Comparison of ENCODE assay signal across 9 mouse cellular contexts in the genomic region with DNA sequence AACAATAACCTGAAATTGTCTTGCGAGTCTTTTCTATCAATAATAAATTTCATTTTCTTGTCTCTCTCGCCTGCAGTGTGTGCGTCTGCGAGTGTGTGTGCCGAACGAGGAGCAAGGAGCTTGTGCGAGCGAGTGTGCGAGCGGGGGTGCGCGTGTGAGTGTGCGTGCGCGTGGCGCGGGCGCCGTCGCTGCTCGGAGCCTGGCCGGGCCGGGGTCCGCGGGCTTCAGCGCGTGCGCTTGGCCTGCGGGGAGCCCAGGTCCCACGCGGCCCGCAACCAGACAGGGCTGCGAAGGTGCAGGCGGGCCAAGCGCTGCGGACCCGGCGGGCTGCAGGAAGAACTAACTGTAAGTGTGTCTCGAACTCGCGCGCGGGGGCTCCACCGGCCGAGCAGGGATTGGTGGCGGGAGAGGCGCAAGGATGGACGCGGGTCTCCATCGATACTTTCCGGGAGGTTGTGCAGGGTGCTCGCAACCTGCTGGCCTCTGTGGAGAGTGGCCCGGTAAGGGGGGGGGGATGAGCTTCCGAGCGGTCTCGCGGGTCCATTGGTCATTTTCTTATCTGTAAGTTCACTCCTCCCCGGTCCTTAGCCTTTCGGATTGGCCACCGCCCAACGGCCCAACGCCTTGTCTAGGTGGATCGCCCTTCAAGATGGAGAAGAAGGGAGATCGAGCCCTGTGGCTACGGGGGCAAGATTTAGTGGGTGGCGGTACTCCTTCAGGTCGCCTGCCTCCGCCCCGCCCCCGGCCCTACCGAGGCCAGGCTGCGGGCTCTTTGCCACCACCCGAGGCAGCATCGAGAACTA. TPM values are rescaled to one million over a fixed set of nuclear protein-coding genes. Genes with fewer than 3 reads are reported as not detected.
DNase-seq lines count a peak whose midpoint lies in the region; ATAC-seq and TF ChIP-seq lines count a peak whose summit lies in the region.
"Had no signal": no experiment of that assay in that cellular context is flagged by ENCODE, and none has a peak within 500 bp of the region (broad histone marks: within the 10 kb centered on the region; RNA-seq: fewer than 3 reads in every experiment).

No protein-coding gene starts in this region.

- peak overlapping the region; percentile 61 for H3K4me2 ChIP-seq in heart, embryonic 15.5 days

- ATAC-seq in heart, embryonic 15.5 days (replicated peaks; ENCODE audit: insufficient number of reproducible peaks, insufficient read depth, low FRiP score, low read depth): no peak

- no peak for DNase-seq in cerebellum, adult 2 months
- no peak for DNase-seq in cerebellum, adult 11-12 months
- peak; percentile 26 for DNase-seq in ES-CJ7 (ENCODE audit: low read depth, low spot score)
- DNase-seq in mesoderm, embryonic 11.5 days (ENCODE audit: low read depth, low spot score): peak; percentile 31
- no peak for DNase-seq in gastrocnemius, postnatal 36 days
- DNase-seq in T-cell, adult 2 months (ENCODE audit: low spot score): no peak
- DNase-seq in cerebellum, adult 11 months: no peak
- DNase-seq: kidney, adult 18-20 months had no signal

- WGBS in cerebellum, adult 2 months: 1% methylated on average over 73 of the region's 74 CpGs
- WGBS in heart, embryonic 15.5 days: under 1% methylated on average over 72 of the region's 74 CpGs

- H3K9ac ChIP-seq in heart, embryonic 15.5 days: no peak overlapping the region

- intact Hi-C loops in gastrocnemius, postnatal 36 days (cut with DNase I): loop anchor here (1.0 kb wide), 1 partner anchor 11 kb away; no protein-coding TSS in a partner anchor

- peak overlapping the region; percentile 34 for H3K4me3 ChIP-seq in cerebellum, adult 2 months (replicated peaks; ENCODE audit: insufficient read depth, low read depth, low read length)
- peak overlapping the region; percentile 43 for H3K4me3 ChIP-seq in heart, embryonic 15.5 days

- H3K9me3 ChIP-seq in heart, embryonic 15.5 days (replicated peaks): no peaks in the 10 kb centered on the region

- no peak overlapping the region for H3K27ac ChIP-seq in cerebellum, adult 2 months (ENCODE audit: insufficient read depth, low read length)
- H3K27ac ChIP-seq in heart, embryonic 15.5 days: no peak overlapping the region

- TF ChIP-seq CTCF in cerebellum, adult 2 months (IDR thresholded peaks at IDR 0.05; ENCODE audit: borderline replicate concordance, insufficient read depth, low read depth, low read length): no peak

- no peaks in the 10 kb centered on the region for H3K36me3 ChIP-seq in heart, embryonic 15.5 days

- peaks cover 12% of the 10 kb centered on the region; the same call in 1 of the 2 replicates for H3K27me3 ChIP-seq in cerebellum, adult 2 months (ENCODE audit: control insufficient read depth, insufficient read depth, low read length)
- H3K27me3 ChIP-seq in heart, embryonic 15.5 days: peaks cover 97% of the 10 kb centered on the region

- H3K4me1 ChIP-seq in cerebellum, adult 2 months (ENCODE audit: control insufficient read depth, insufficient read depth, low read length): peaks cover 8% of the 10 kb centered on the region
- H3K4me1 ChIP-seq in heart, embryonic 15.5 days (replicated peaks): peaks cover 26% of the 10 kb centered on the region

- TF ChIP-seq POLR2A in cerebellum, adult 2 months (IDR thresholded peaks at IDR 0.05; ENCODE audit: borderline replicate concordance, insufficient read depth, low read length): no peak

RNA-seq across cellular contexts. Expression of gene Sox1, which starts 9.2 kb away (rescaled TPM):
- polyA plus RNA-seq in cerebellum, adult 2 months (2012; rRNA removed): 8.2 and 8.7 TPM in 2 replicates
- not detected in 2 replicates for polyA plus RNA-seq in heart, embryonic 15.5 days (2015; fragmentation: Nextera tagmentation; extraction: Ambion mirVana)
- not detected for total RNA-seq in gastrocnemius, postnatal 36 days (2021)

Comparison
In these comparisons a context has a peak if more than half of its experiments do, and no peak if none do; other contexts are left out.
1. DNase-seq: peak in ES-CJ7 (single experiment) and mesoderm, embryonic 11.5 days (single experiment); none in cerebellum, adult 2 months (0 of 2), cerebellum, adult 11-12 months (single experiment), gastrocnemius, postnatal 36 days (0 of 2), T-cell, adult 2 months (single experiment) and cerebellum, adult 11 months (single experiment).